Mouse (Mus musculus): Measurements from ENCODE around the gene Olfr732.

Gene Olfr732

DNA sequence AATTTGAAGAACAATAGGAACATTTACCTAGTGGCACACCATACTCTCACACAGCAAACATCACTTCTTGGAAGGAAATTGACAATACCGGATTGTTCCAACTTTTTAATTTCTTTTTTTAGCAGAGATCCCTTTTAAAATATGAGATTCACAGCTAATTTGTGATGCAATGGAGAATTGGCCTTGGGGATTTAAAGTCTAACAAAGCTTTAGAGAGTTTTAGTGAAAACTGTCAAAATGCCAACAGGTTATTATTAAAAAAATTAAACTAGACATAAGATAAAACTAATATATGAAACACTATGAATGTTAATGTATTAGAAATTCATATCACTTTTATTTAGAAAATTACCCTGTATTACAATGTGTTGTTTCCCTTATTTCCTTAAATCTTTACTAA, at the start of gene Olfr732:
Gene Olfr732 (minus strand): TSS at position 101 of the 400 bp plus-strand sequence.
- DNase-seq: no peak

DNA sequence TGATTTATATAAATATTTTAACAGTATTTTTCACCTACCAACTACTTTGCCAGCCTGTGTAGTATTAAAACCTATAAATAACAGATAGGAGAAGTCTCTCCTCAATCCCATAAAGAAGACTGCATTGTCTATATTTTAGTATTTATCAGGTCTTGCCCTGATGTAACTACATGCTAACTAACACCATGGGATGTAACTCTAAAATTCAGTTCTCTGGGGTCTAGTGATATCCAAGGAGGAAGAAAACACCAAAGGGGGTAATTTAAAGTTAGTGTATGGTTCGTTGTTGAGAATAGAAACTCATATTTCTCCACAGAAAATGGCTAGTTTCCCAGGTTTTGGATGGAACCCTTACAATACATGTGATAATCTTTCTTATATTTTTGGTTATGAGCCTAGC, 42.7 kb upstream of the Olfr732 start, which contains the start of gene Olfr734:
Gene Olfr734 (minus strand): TSS at position 101 of the 400 bp plus-strand sequence.
- no peak for DNase-seq

GRCm38 (mm10) chr14:50301422-50301821, 17.4 kb upstream of the Olfr732 start, which contains the start of gene Olfr733:
TSS of gene Olfr733 (minus strand) at chr14:50301522.
- DNase-seq: no peak

DNA sequence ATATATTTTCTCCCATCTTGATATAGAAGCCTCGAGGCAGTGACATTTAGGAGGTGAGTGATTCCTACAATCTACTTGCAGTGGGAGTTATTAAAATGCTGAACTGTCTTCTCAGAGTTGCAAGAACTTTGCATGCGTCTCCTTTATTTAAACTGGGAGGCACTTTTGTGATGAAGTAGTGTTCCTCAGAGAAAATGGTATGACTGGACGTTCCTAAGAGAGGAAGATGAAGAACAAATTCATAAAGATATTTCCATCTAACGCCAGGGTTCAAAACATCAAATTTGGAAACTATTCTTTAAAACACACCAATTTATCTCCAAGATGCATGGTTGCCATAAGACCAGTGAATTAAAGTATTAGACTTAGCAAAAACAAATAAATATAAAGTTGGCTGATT, 42.2 kb downstream of the Olfr732 start, which contains the start of gene Olfr731:
Gene Olfr731 (minus strand): TSS at position 101 of the 400 bp plus-strand sequence.
- DNase-seq: no peak

All from kidney, postnatal 25 days (tissue).